Mouse (Mus musculus) olfactory bulb, adult 2 months (tissue): ENCODE measurements around the gene Sfxn5. TPM values are rescaled to one million over a fixed set of nuclear protein-coding genes. Genes with fewer than 3 reads are reported as not detected.

Experiments
- H3K27ac ChIP-seq: fragments of 200-500 bp; 2 replicates; pipeline ENCODE4 v1.5.1; 2012; ENCODE audit warnings: low read depth, low read length; ENCODE audit not compliant: insufficient read depth
- H3K4me1 ChIP-seq: fragments of 200-500 bp; 2 replicates; pipeline ENCODE4 v1.6.1; 2012; ENCODE audit warnings: low read length; ENCODE audit not compliant: control insufficient read depth, insufficient read depth
- H3K4me3 ChIP-seq: fragments of 200-500 bp; 2 replicates; pipeline ENCODE4 v1.5.1; 2012; ENCODE audit warnings: mild to moderate bottlenecking, low read depth, low read length, moderate library complexity; ENCODE audit not compliant: insufficient read depth
- CTCF ChIP-seq: fragments of 200-500 bp; IDR thresholded peaks from 2 replicates; pipeline ENCODE4 v1.5.1; 2012; ENCODE audit warnings: low read depth, mild to moderate bottlenecking, low read length, moderate library complexity; ENCODE audit not compliant: insufficient read depth
- POLR2A ChIP-seq: fragments of 200-500 bp; IDR thresholded peaks from 2 replicates; pipeline ENCODE4 v1.6.1; 2012; ENCODE audit warnings: mild to moderate bottlenecking, low read depth, low read length, moderate library complexity; ENCODE audit not compliant: insufficient read depth
- WGBS: fragments of 180-500 bp; shearing (Covaris S2); methylation state at CpG from one replicate; pipeline ENCODE4 v1.1.7; 2018; 5-methylcytosine and 5-hydroxymethylcytosine counted together
- polyA plus RNA-seq: library from polyadenylated mRNA; stranded (reverse); fragments of >200 nt; gene quantifications from 2 replicates; pipeline ENCODE4 v1.2.4, GENCODE M21; 2012; ENCODE audit warnings: low replicate concordance; ENCODE audit not compliant: missing spikeins, insufficient read depth, insufficient read length

Gene Sfxn5
- polyA plus RNA-seq, 1 experiment = not detected

DNA sequence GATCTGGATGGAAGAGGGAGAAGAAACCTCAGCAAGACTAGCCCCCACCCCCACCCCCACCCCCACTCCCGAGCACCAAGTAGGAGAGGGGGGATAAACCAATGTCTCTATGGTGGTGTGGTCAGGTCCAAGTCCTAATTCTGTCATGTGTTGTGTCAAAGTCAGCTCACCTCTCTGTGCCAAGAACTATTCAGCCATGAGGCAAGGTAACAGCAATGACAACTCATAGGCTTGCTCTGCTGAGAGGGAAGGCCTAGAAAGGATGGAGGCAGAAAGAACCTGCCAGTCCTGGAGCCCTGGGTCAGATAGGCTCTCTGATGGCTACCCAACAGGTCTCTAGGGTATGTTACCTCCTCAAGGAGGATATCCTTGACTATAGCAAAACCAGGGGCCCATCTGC lies 34.9 kb upstream of the Sfxn5 start:
- no peak overlapping the region for H3K27ac ChIP-seq
- 94% methylated on average over 1 of the region's 1 CpGs for WGBS
- TF ChIP-seq POLR2A = no peak
- TF ChIP-seq CTCF = no peak
- H3K4me1 ChIP-seq = peaks cover 32% of the 10 kb centered on the region
- H3K4me3 ChIP-seq = no peak overlapping the region

DNA sequence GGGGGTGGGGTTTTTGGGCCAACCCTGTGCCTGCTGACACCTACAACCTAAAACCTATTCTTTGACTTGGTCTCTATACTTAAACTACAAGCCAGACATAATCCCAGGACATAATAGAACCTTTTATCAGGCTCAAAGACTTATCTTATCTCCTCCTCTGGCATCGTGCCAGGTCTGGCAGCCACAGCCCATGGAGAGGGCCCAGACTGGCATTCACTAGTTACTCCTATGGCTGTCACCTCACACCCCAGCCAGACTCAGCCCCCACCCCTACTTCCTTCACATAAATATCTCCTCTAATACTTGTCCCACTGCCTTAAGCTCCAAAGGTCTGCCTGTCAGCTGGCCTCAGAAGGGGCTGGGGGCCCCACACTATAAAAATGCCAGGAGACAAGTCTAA lies 33.2 kb upstream of the Sfxn5 start:
- no peak for TF ChIP-seq CTCF
- no peak for TF ChIP-seq POLR2A
- H3K4me3 ChIP-seq = no peak overlapping the region

DNA sequence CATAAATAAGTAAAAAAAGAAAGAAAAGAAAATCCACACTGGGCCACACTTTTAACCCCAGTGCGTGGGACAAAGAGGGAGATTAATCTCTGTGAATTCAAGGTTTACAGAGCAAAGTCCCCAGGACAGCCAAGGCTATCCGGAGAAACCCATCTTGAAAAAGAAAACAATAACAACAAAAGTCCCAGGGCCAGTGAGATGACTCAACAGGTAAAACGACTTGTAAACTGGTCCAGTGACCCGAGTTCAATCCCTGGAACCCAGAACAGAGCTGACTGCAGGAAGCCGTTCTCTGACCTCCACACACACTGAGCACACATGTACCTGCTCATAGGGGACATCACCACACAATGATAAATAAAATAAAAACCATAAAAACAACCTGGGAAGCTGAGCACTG lies 31.2 kb upstream of the Sfxn5 start:
- peaks cover 16% of the 10 kb centered on the region for H3K4me1 ChIP-seq
- 76% methylated on average over 5 of the region's 5 CpGs for whole genome bisulfite sequencing
- no peak overlapping the region for H3K4me3 ChIP-seq
- TF ChIP-seq CTCF = no peak
- no peak for TF ChIP-seq POLR2A
- H3K27ac ChIP-seq = no peak overlapping the region

More for the DNA sequence above, 33.2 kb upstream of the Sfxn5 start:
- 44% methylated on average over 1 of the region's 1 CpGs for WGBS
- Histone ChIP-seq H3K4me1 (peaks cover 20% of the 10 kb centered on the region), H3K27ac (no peak overlapping the region)

DNA sequence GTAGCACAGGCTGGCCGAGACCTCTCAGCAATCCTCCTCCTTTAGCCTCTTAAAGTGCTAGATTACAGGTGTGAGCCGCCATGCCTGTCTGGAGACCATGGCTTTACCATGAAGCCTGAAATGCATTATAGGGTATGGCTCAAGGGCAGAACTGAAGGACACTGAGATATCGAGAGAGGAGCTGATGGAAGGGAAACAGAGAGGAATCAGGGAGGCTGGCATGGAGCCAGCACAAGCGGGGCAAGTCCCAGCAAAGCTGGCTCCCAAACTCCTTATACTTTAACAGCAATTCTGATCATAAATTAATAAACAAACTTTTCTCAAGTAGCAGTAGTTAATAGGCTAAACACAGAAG lies 30.7 kb upstream of the Sfxn5 start:
- Histone ChIP-seq H3K27ac (no peak overlapping the region), H3K4me1 (peaks cover 11% of the 10 kb centered on the region), H3K4me3 (no peak overlapping the region)
- TF ChIP-seq CTCF (no peak), POLR2A (no peak)
- WGBS = 81% methylated on average over 4 of the region's 4 CpGs

DNA sequence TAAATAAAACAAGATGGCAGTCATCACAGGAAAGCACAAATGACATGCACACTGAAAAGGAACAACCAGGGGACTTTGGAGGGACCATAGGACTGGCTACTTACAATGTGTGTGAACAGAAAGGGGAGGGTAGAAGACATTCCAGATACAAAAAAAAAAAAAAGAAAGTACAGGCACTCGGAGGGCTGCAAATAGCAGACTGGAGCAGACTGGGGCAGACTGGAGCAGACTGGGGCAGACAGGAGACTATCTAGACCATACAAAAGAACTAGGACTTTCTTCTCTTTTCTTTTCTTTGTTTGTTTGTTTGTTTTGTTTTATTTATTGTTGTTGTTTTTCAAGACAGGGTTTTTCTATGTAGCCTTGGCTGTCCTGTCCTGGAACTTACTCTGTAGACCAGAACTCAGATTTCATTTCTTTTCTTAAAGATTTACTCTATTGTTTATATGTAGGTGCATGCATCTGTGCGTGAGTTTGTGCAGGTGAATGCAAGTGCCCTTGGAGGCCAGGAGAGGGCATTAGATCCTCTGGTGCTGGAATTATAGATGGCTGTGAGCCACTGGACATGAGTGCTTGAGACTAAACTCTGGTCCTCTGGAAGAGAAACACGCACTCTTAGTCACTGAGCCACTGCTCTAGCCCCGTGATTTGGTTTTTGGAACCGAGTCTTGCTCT lies 30.1 kb upstream of the Sfxn5 start:
- no peak overlapping the region for H3K4me3 ChIP-seq

DNA sequence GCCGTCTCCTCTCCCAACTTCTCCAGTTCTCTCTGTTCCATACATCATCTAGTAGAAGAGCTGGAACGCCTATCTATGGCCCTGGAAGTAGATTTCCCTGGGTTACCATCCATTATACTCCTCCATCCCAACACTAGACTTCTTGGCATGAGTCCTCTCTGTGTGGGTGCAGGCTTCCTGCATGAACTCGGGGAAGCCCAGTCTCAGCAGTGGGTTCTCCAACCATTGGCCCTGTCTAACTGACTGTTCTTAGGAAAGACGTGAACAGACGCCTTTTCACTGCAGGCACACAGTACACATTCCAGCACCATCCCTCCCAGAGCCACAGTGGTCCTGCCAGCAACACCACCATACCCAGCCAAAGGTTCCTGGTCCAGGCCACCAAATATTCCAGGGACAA lies 29.4 kb upstream of the Sfxn5 start:
- Histone ChIP-seq H3K27ac (no peak overlapping the region), H3K4me1 (peaks cover 5% of the 10 kb centered on the region; the same call in 1 of the 2 replicates), H3K4me3 (no peak overlapping the region)
- no peak for TF ChIP-seq POLR2A
- TF ChIP-seq CTCF = no peak
- WGBS = 66% methylated on average over 5 of the region's 5 CpGs

More for the DNA sequence above, 30.1 kb upstream of the Sfxn5 start:
- peaks cover 6% of the 10 kb centered on the region; the same call in 1 of the 2 replicates for H3K4me1 ChIP-seq
- TF ChIP-seq POLR2A (no peak), CTCF (no peak)
- no peak overlapping the region for H3K27ac ChIP-seq
- WGBS = 93% methylated on average over 5 of the region's 5 CpGs

DNA sequence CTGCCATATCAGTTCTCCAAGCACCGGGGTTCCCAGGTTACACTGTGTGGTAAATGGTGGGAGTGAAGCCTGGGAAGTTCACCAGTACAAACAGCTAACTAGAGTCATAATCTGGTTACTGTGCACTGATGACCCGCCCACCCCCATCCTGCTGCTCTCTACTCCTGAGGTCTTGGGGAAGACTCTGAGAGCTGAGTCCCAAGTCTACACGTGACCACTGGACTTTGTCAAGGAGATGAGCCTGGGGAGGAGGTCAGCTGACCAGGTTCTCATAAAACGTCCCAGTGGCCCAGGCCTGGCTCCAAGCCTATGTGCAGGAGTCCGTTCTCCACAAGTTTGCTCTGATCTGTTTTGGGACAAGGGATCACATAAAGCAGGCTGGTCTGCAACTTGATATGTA lies 27.1 kb upstream of the Sfxn5 start:
- TF ChIP-seq CTCF (no peak), POLR2A (no peak)
- Histone ChIP-seq H3K27ac (no peak overlapping the region), H3K4me1 (peaks cover 5% of the 10 kb centered on the region), H3K4me3 (no peak overlapping the region)
- 93% methylated on average over 5 of the region's 5 CpGs for WGBS

DNA sequence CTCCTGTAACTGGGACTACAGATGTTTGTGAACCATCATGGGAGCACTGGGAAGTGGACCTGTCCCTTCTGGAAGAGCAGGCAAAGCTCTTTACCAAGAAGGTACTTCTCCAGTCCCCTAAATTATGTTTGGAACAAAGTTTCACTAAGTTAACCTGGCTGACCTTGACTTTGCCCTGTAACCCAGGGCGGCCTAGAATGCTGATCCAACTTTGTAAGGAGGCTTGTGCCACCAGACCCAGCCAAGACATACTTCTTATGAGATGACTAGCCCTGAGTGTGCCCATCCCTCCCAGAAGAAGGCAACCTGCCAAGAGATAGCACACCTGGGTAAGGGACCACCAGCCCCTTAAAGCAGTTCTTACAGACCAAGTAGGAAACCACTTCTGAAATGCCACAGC lies 25.7 kb upstream of the Sfxn5 start:
- WGBS = 97% methylated on average over 1 of the region's 1 CpGs
- H3K4me1 ChIP-seq = peaks cover 5% of the 10 kb centered on the region
- no peak overlapping the region for H3K4me3 ChIP-seq
- no peak for TF ChIP-seq CTCF
- no peak for TF ChIP-seq POLR2A
- no peak overlapping the region for H3K27ac ChIP-seq

DNA sequence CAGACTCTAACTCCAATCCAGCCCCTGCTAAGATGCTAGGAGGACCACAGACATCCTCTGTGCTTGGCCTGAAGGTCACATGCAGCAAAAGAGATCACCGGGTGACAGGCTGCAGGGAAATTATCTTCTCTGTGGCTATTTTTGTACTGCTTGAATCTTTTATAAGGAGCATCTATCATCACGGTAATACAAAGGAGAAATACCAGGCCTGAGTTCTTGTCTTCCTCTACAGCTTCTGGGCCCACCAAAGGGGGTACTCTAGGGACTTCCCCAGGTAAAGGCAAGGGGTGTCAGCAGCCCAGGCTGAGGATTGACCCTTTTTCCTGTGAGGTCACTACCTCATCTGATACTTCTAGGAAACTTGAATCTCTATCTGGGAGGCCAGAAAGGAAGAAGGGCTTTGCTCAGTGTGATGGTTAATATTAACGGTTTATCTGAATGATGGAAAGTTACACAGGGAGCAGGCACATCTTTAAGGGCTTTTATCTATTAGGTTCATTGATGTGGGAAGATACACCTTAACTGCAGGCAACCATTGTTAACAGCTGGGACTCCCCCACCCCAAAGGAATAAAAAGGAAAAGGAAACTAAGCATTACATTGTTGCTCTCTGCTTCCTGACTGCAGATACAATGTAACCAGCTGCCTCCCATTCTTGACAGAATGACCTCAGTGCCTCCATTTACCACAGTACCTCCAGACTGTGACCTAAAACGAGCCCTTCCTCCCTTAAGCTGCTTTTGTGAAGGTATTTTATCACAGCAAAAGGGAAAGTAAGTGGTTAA lies 23.7 kb upstream of the Sfxn5 start:
- TF ChIP-seq POLR2A (no peak), CTCF (no peak)
- Histone ChIP-seq H3K4me3 (no peak overlapping the region), H3K27ac (no peak overlapping the region), H3K4me1 (peaks cover 2% of the 10 kb centered on the region)
- 55% methylated on average over 4 of the region's 4 CpGs for WGBS

DNA sequence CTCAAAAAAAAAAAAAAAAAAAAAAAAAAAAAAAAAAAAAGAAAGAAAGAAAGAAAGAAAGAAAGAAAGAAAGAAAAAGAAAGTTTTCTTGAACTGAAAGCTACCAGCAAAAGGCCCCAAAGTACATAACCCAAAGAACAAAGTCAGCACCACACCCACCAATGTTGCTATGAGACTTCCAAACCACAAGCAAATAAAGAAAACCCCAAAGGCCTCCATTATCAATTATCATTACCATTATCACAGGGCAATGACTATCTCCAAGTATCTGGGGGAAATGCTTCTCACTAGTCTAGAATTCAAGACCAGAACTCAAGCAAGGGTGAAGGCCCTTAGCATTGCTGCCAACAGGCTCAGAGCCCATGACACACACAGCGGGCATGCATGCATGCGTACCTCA lies 22.5 kb upstream of the Sfxn5 start:
- WGBS = 98% methylated on average over 2 of the region's 2 CpGs
- no peak for TF ChIP-seq POLR2A
- TF ChIP-seq CTCF = no peak
- Histone ChIP-seq H3K27ac (no peak overlapping the region), H3K4me3 (no peak overlapping the region), H3K4me1 (peaks cover 2% of the 10 kb centered on the region)
